Mouse (Mus musculus) embryonic facial prominence, embryonic 15.5 days (tissue): ENCODE data around the gene Nmrk2. TPM values are rescaled to one million over a fixed set of nuclear protein-coding genes. Genes with fewer than 3 reads are reported as not detected.
"Not testable (repeated sequence)": the region's sequence is repeated elsewhere in the genome, so short reads cannot be mapped to it uniquely, and the experiment has no call there.

Experiments used
- ATAC-seq: fragments of 200-750 bp; cut with Nextera tagmentation; 2 replicates; pipeline ENCODE4 v1.8.0; 2017; ENCODE audit warnings: low read depth, moderate TSS enrichment; ENCODE audit not compliant: insufficient number of reproducible peaks, low FRiP score, low TSS enrichment
- H3K27ac ChIP-seq: fragments of 300-500 bp; sonication (generic); replicated peaks from 2 replicates; pipeline ENCODE4 v1.5.1; 2015; ENCODE audit warnings: mild to moderate bottlenecking, inconsistent platforms
- H3K27me3 ChIP-seq: fragments of 300-500 bp; sonication (generic); 2 replicates; pipeline ENCODE4 v1.6.1; 2015; ENCODE audit warnings: inconsistent platforms
- H3K36me3 ChIP-seq: fragments of 300-500 bp; sonication (generic); 2 replicates; pipeline ENCODE4 v1.6.1; 2015; ENCODE audit warnings: mild to moderate bottlenecking, inconsistent platforms
- H3K4me1 ChIP-seq: fragments of 300-500 bp; sonication (generic); 2 replicates; pipeline ENCODE4 v1.6.1; 2015; ENCODE audit warnings: inconsistent platforms
- H3K4me2 ChIP-seq: fragments of 300-500 bp; sonication (generic); replicated peaks from 2 replicates; pipeline ENCODE4 v1.6.1; 2015; ENCODE audit warnings: mild to moderate bottlenecking, inconsistent platforms
- H3K4me3 ChIP-seq: fragments of 300-500 bp; sonication (generic); replicated peaks from 2 replicates; pipeline ENCODE4 v1.5.1; 2015; ENCODE audit warnings: mild to moderate bottlenecking, inconsistent platforms
- H3K9ac ChIP-seq: fragments of 300-500 bp; sonication (generic); 2 replicates; pipeline ENCODE4 v1.6.1; 2015; ENCODE audit warnings: inconsistent platforms
- H3K9me3 ChIP-seq: fragments of 300-500 bp; sonication (generic); replicated peaks from 2 replicates; pipeline ENCODE4 v1.6.1; 2016; ENCODE audit warnings: inconsistent platforms
- WGBS: fragments of 180-500 bp; shearing (Covaris S2); methylation state at CpG from one replicate; pipeline ENCODE4 v1.1.7; 2015; 5-methylcytosine and 5-hydroxymethylcytosine counted together
- polyA plus RNA-seq: library from polyadenylated mRNA; unstranded; fragments of >200 nt; fragmentation: Nextera tagmentation; extraction: Ambion mirVana; gene quantifications from 2 replicates; pipeline ENCODE4 v1.2.1, GENCODE M21; 2015

The Nmrk2 gene
- polyA plus RNA-seq, 1 experiment from 2014 or later = 0.36 TPM

DNA sequence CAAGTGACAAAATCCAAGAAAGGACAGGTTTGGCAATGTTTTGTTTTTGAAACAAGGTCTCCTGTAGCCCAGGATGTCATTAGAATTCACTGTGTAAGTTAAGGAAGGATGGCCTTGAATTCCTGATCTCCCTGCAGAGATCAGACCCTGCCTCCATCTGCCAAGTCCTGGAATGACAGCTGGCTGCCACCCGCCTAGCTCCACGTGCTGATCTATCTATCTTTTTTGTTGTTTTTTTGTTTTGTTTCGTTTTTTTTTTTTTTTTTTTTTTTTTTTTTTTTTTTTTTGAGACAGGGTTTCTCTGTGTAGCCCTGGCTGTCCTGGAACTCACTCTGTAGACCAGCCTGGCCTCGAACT lies 26.5 kb downstream of the Nmrk2 start:
- not testable (repeated sequence) for H3K9ac ChIP-seq, H3K27me3 ChIP-seq, H3K9me3 ChIP-seq, ATAC-seq
- 1% methylated on average over 4 of the region's 4 CpGs for WGBS
- peak overlapping the region; percentile 40 for H3K4me3 ChIP-seq
- peak overlapping the region; percentile 71 for H3K4me2 ChIP-seq
- H3K4me1 ChIP-seq = peaks cover 48% of the 10 kb centered on the region
- peak overlapping the region; percentile 93 for H3K27ac ChIP-seq
- H3K36me3 ChIP-seq = peaks cover 28% of the 10 kb centered on the region

DNA sequence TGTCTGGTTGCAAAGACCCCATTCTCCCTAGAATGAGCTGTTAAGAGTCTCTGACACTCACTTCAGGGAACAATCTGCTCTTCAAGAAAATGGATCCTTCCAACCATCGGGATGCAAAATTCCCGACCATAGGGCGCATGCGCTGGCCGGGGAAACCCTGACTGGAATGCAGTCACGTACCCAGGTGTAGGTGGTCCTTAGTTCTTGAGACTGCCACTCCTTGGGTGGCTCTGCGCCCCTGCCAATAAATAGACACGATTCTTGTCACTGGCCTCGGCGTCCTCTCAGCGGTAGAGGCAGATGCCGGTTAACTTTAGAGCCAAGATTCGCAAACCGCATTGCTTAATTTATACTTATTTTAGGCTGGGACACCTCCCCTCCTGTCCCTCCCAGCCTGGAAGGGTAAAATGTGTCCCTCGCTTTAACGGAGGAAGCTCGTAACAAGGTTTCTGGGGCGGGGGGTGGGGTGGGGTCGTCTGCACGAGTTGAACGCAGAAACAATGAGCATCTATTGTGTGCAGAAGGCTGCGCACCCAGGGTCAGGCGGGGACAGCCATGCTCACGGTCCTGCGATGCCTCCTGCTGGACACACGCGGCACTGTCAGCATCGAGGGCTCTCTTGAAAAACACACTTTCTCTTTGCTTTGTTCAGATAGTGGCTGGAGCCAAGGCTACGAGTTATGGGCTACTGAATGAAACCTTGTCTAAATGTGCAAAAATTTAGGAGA lies 27.1 kb downstream of the Nmrk2 start:
- Histone ChIP-seq H3K27me3 (no peaks in the 10 kb centered on the region), H3K36me3 (peaks cover 23% of the 10 kb centered on the region), H3K27ac (peak overlapping the region; percentile 93), H3K9me3 (no peaks in the 10 kb centered on the region), H3K4me3 (peak overlapping the region; percentile 40), H3K9ac (peak overlapping the region; percentile 10; the same call in 1 of the 2 replicates), H3K4me2 (peak overlapping the region; percentile 65), H3K4me1 (peaks cover 45% of the 10 kb centered on the region)
- WGBS = 2% methylated on average over 29 of the region's 29 CpGs
- ATAC-seq = peak; percentile 52; the same call in 1 of the 2 replicates

DNA sequence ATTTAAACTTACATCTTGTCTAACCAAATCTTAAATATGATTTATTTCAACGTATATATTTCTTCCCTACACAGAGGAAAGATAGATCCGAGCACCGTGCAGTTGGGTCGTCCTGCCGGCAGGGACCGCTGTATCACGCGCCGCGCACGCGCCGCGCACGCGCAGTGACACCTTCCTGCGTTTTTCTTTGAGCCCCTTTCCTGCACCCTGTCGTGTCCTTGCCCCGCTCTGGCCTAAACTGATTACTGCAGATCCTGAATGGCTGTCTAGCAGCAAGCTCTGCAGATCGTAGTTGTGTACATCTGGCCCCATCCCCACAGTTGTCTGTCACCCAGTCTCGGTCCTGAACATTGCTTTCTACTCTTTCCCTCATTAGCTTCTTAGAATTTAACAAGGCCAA lies 28.7 kb downstream of the Nmrk2 start:
- peaks cover 39% of the 10 kb centered on the region for H3K4me1 ChIP-seq
- ATAC-seq = no peak
- no peak overlapping the region for H3K9ac ChIP-seq
- no peaks in the 10 kb centered on the region for H3K27me3 ChIP-seq
- H3K36me3 ChIP-seq = peaks cover 6% of the 10 kb centered on the region
- 4% methylated on average over 21 of the region's 21 CpGs for WGBS
- H3K4me3 ChIP-seq = peak overlapping the region; percentile 17; the same call in 1 of the 2 replicates
- H3K4me2 ChIP-seq = peak overlapping the region; percentile 41
- peak overlapping the region; percentile 86 for H3K27ac ChIP-seq
- H3K9me3 ChIP-seq = no peaks in the 10 kb centered on the region

DNA sequence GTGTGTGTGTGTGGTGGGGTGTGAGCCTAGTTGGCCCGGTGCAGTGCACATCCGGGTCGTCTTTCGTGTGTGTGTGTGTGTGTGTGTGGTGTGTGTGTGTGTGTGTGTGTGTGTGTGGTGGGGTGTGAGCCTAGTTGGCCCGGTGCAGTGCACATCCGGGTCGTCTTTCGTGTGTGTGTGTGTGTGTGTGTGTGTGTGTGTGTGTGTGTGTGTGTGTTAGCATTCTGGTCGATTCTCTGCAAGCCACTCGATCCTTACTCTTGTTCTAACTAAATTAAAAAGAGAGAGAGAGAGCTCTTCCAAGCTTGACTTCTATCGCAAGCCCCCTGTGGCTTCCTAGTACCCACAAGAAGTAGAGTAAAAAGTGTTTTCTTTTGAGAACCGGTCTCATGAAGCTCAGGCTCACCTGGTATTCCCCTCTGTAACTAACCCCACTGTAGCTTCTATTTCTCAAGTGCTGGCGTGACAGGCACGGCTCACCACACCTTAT lies 32.4 kb downstream of the Nmrk2 start:
- WGBS = 33% methylated on average over 9 of the region's 14 CpGs
- not testable (repeated sequence) for H3K27ac ChIP-seq
- H3K4me2 ChIP-seq = peak overlapping the region; percentile 65

DNA sequence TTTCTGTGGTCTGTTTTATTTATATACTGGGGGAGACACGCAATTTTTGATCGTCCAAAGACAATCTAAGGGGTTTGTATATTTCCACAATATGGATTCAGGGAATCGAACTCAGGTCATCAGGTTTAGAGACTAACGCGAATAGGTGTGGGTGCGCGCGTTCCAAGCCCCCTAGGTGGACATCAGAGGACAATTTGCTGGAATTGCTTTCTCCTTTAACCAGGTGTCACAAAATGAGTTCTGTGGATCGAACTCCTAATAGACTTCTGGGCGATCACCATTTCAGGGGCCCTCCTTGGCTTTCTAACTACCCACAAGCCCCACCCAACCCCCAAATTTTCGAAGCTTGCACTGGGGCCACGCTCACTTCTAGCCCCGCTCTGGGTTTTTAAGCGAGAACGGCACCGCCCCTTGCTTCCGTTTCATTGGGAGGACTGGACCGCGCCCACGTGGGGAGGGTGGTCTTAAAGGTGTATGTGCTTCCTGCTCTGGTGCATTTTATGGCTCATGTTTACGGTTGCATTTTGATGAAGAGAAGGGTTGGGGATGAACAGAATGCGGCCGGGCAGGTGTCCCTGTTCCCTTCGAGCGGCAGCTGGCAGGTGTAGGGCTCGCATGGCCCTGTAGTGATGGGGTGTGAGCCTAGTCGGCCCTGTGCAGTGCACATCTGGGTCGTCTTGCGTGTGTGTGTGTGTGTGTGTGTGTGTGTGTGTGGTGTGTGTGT lies 33.2 kb downstream of the Nmrk2 start:
- ATAC-seq = peak; percentile 51
- no peaks in the 10 kb centered on the region for H3K9me3 ChIP-seq
- peaks cover 24% of the 10 kb centered on the region for H3K4me1 ChIP-seq
- no peaks in the 10 kb centered on the region for H3K27me3 ChIP-seq
- peak overlapping the region; percentile 65 for H3K4me2 ChIP-seq
- H3K36me3 ChIP-seq = peaks cover 7% of the 10 kb centered on the region
- H3K27ac ChIP-seq = peak overlapping the region; percentile 89
- WGBS = 2% methylated on average over 29 of the region's 29 CpGs
- peak overlapping the region; percentile 72 for H3K4me3 ChIP-seq
- 0 out of 2 replicates have a peak overlapping the region, but pooled peaks have one; percentile 4 for H3K9ac ChIP-seq

More for the DNA sequence above, 32.4 kb downstream of the Nmrk2 start:
- not testable (repeated sequence) for H3K27me3 ChIP-seq, H3K9ac ChIP-seq, ATAC-seq, H3K36me3 ChIP-seq, H3K9me3 ChIP-seq
- Histone ChIP-seq H3K4me1 (peaks cover 30% of the 10 kb centered on the region), H3K4me3 (0 out of 2 replicates have a peak overlapping the region, but pooled peaks have one; percentile 6)

DNA sequence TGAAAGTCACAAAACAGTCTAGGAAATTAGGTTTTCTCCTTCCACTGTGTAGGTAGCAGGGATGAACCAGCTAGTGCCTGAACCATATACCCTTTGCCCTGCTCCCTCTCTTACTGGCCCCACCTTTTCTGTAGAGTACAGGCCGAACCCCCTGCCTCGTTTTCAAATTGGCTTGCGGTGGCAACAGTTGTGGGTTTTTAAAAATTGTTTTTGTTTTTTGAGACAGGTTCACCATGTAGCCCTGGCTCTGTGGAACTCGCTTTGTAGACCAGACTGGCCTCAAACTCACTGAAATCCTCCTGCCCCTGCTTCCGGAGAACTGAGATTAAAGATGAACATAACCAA lies 33.8 kb downstream of the Nmrk2 start:
- H3K27ac ChIP-seq = peak overlapping the region; percentile 89
- peak overlapping the region; percentile 65 for H3K4me2 ChIP-seq
- H3K4me3 ChIP-seq = peak overlapping the region; percentile 72
- H3K9ac ChIP-seq = no peak overlapping the region; the same call in 1 of the 2 replicates
- peaks cover 13% of the 10 kb centered on the region for H3K36me3 ChIP-seq
- 7% methylated on average over 5 of the region's 5 CpGs for WGBS
- H3K4me1 ChIP-seq = peaks cover 19% of the 10 kb centered on the region
- no peaks in the 10 kb centered on the region for H3K9me3 ChIP-seq
- no peaks in the 10 kb centered on the region for H3K27me3 ChIP-seq
- peak; percentile 52 for ATAC-seq

DNA sequence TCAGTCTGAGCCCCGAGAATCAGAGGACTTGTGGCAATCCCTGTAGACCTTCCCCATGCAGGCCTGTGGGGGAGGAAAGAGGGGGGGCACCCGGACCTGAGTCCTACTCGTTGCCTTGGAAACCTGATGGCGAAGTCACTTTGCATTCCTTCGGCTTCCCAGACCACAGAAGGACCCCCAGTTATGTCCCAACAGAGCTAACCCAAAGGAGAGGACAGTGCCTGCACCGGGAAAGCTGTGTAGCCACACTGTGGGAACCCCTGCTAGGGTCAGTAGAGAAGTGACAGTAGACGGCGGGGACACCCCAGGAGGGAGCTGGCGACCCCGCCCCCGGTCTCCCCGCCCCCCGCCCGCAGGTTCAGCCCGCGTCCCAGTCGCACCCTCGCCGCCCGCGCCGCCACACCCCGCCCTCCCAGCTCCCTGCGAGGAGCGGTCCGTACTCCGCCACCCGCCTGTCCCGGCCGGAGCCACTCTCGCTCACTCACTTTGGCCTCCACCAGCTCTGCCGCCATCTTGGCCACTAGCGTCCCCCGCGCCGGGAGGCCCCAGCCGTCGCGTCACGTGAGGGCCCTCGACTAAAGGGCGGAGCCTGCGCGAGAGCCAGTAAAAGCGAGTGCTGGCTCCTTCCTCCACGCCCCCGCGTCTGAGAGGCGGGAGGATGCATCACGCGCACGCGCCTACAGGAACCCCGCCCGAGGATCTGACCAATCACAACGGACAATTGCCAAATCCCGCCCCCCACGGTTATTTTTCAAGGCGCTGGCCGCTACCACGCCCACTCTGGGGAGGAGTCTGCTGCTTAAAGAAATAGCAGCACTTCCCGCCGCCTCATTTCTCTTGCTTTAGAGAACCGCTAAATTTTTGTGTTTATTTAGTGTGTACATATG lies 34.4 kb downstream of the Nmrk2 start, which contains the start of gene Pias4:
TSS of gene Pias4 (minus strand) at position 724 of the 887 bp plus-strand sequence.
- Histone ChIP-seq H3K4me2 (peak within 1 kb of the TSS; percentile 65), H3K27ac (peak within 1 kb of the TSS; percentile 89), H3K36me3 (peaks cover 17% of the 10 kb centered on the region), H3K4me1 (peaks cover 19% of the 10 kb centered on the region), H3K9me3 (no peaks in the 10 kb centered on the region), H3K9ac (peak within 1 kb of the TSS; percentile 72), H3K4me3 (peak within 1 kb of the TSS; percentile 72), H3K27me3 (no peaks in the 10 kb centered on the region)
- peak; percentile 89 for ATAC-seq
- under 1% methylated on average over 63 of the region's 64 CpGs for WGBS

DNA sequence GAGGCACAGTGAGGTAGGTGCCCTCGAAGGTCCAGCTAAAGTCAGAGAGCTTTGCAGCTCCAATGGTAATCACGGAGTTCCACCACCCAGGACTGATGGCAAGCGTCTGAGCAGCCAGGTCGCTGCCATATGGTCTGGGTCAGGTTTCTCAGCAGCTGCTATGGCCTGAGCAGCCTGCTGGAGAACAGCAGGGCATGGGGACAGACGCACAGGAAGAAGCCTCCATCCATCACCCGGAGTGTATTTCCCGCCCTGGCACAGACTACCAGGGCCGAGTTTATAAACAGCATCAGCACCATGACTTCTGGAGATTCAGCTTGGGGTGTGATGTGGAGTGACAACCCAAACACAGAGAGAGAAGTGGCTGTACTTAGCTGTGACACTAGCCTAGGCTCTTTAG lies 36.7 kb downstream of the Nmrk2 start:
- no peaks in the 10 kb centered on the region for H3K9me3 ChIP-seq
- no peak overlapping the region for H3K27ac ChIP-seq
- peaks cover 23% of the 10 kb centered on the region for H3K4me1 ChIP-seq
- H3K9ac ChIP-seq = no peak overlapping the region
- H3K27me3 ChIP-seq = no peaks in the 10 kb centered on the region
- H3K4me3 ChIP-seq = no peak overlapping the region
- ATAC-seq = no peak
- WGBS = 80% methylated on average over 8 of the region's 8 CpGs
- H3K4me2 ChIP-seq = no peak overlapping the region
- peaks cover 40% of the 10 kb centered on the region for H3K36me3 ChIP-seq

DNA sequence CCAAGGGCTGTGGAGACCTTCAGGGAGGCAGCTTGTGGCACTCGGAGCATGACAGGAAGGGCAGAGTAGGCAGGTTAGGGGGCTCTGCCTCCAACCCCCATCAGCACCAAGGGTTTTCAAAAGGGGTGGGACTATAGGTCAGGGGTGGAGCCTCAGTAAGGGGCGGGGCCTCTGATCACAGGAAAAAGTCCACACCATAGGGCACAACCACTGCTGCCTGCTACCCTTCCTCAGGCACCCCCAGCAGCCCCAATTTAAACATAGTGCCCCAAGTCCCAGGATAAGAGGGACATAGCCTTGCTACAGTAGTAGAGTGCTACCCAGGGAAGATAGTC lies 39.6 kb downstream of the Nmrk2 start:
- Histone ChIP-seq H3K9ac (no peak overlapping the region), H3K4me2 (no peak overlapping the region), H3K27ac (no peak overlapping the region), H3K4me3 (no peak overlapping the region), H3K36me3 (peaks cover 64% of the 10 kb centered on the region), H3K27me3 (no peaks in the 10 kb centered on the region), H3K4me1 (peaks cover 14% of the 10 kb centered on the region), H3K9me3 (no peaks in the 10 kb centered on the region)
- no peak for ATAC-seq
- 72% methylated on average over 2 of the region's 2 CpGs for WGBS

DNA sequence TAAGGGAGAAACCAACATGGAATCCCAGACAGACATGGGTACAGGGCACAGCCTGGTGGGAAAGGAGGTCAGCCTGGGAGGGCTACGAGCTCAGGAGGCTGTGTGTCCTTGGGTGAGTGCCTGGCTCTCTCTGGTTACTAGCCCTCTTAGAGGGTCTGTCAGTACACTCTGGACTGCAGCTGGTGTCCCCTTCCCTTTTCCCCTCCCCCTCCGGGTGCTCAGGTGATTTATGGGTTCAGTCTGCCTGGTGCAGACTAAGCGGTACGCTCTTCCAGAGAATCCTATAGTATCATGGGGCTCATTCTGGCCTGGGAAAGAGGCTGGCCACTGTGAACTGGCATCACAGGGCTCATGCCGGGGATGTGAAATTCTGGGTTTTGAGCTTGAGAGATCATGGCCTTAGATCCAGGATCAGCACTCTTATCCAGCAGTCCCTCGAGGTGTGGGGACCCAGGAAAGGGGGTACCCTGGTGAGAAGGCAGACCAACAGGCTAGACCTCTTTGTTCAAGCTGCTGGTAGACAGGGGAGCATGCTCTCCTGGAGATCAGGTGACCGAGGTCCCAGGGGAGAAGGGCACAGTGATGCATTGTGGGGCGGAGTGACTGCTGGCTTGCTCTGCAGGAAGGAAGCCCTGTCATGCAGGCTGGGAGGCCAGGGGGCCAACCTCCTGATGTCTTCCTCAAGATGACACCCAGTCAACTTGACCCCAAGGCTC lies 40.1 kb downstream of the Nmrk2 start:
- 88% methylated on average over 8 of the region's 8 CpGs for WGBS
- Histone ChIP-seq H3K9me3 (no peaks in the 10 kb centered on the region), H3K27ac (no peak overlapping the region), H3K27me3 (no peaks in the 10 kb centered on the region), H3K36me3 (peaks cover 69% of the 10 kb centered on the region), H3K9ac (no peak overlapping the region), H3K4me1 (peaks cover 10% of the 10 kb centered on the region), H3K4me3 (no peak overlapping the region), H3K4me2 (no peak overlapping the region)
- ATAC-seq = no peak
